Mouse (Mus musculus) liver, embryonic 14.5 days (tissue): ENCODE results near the gene Pbsn.

ENCODE experiments used
- CTCF ChIP-seq: IDR thresholded peaks from 2 replicates; pipeline ENCODE4 v1.5.1; 2016; ENCODE audit warnings: antibody characterized with exemption, low read depth, control low read depth
- EP300 ChIP-seq: IDR thresholded peaks from 2 replicates; pipeline ENCODE4 v1.6.1; 2016; ENCODE audit warnings: antibody characterized with exemption, low read depth

DNA sequence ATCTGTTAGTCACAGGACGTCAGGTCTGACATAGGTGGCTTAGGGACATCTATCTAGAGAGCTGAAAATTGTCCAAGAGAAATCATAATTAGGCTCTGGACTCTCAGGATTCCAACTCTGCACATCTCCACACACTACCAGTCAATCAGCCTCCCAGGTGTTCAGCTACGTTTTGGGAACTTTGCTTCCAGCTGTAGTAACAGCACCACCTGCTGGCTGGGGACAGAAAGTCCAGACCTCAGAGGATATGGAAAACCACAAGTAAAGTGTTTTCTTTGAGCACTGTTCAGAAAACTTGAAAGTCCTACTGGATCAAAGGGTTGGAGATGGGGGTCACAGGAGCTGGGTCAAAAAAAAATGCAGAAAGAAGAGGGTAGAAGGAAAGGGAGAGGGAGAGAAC, 44.8 kb downstream of the Pbsn start:
- TF ChIP-seq CTCF: peak; percentile 61
- TF ChIP-seq EP300: no peak
